Mouse (Mus musculus) ES-Bruce4 (cell line): ENCODE data around the gene Snx15.

Source experiments
- CTCF ChIP-seq: IDR thresholded peaks from one replicate; pipeline ENCODE4 v1.8.1; 2011; ENCODE audit warnings: low read depth, low read length
- EP300 ChIP-seq: IDR thresholded peaks from 2 replicates; pipeline ENCODE4 v1.6.1; 2011; ENCODE audit warnings: low read depth, low read length; ENCODE audit not compliant: insufficient read depth
- POLR2A ChIP-seq: IDR thresholded peaks from one replicate; pipeline ENCODE4 v1.8.1; 2011; ENCODE audit warnings: low read length; ENCODE audit not compliant: insufficient read depth

- TF ChIP-seq EP300 = no peak
- no peak for TF ChIP-seq POLR2A
- no peak for TF ChIP-seq CTCF
These were observed 46.7 kb upstream of the Snx15 start for GRCm38 (mm10) chr19:6174771-6175170.
